Mouse (Mus musculus) C2C12 (cell line): Measurements from ENCODE around the gene Ncapd2.
"Not testable (repeated sequence)": the region's sequence is repeated elsewhere in the genome, so short reads cannot be mapped to it uniquely, and the experiment has no call there.

Source experiments
- CEBPB ChIP-seq: IDR thresholded peaks from one replicate; pipeline ENCODE4 v1.6.1; 2011; ENCODE audit warnings: low read depth, mild to moderate bottlenecking, control low read depth, moderate library complexity
- CTCF ChIP-seq: IDR thresholded peaks from one replicate; pipeline ENCODE4 v1.5.1; 2011; ENCODE audit not compliant: control insufficient read depth, insufficient read depth, insufficient read length
- MAX ChIP-seq: IDR thresholded peaks from one replicate; pipeline ENCODE4 v1.6.1; 2011; ENCODE audit warnings: mild to moderate bottlenecking, control low read depth
- USF1 ChIP-seq: IDR thresholded peaks from one replicate; pipeline ENCODE4 v1.6.1; 2011; ENCODE audit warnings: low read depth, mild to moderate bottlenecking, control low read depth, moderate library complexity

DNA sequence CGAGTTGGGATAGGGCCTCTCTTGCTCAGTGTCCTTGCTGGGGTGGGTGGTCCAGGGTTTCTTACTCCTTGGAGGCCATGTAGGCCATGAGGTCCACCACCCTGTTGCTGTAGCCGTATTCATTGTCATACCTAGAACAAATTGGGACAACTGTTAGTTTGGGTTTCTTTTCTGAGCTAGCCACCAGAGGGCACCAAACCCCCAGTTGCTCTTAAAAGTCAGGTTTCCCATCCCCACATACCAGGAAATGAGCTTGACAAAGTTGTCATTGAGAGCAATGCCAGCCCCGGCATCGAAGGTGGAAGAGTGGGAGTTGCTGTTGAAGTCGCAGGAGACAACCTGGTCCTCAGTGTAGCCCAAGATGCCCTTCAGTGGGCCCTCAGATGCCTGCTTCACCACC, 29.5 kb downstream of the Ncapd2 start:
- TF ChIP-seq MAX, CTCF, CEBPB, USF1: not testable (repeated sequence)
